Mouse (Mus musculus): Measurements from ENCODE around the gene Paxip1.

DNA sequence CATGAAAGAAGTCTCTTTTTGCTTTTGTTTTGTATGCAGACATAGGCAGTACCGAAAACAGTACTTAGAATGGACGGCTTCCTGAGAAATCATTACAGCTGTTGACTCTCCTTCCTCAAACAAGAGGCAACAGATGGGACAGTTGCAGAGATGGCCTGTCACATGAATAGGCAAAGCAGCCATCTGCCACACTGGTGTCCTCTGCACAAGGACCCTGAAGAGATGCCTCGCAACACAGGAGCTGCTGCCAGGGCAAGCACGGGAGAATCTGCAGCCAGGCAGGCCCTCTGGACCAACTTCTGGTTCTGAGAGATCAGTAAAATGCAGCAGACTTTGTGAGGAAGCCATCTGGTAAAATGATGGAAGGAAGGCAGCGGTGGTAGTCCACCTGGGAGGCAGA is 23.5 kb downstream of the Paxip1 start:
- TF ChIP-seq CTCF (IDR thresholded peaks at IDR 0.05; ENCODE audit: extremely low read depth, insufficient read length, insufficient replicate concordance, low read depth, low read length) = no peak
- TF ChIP-seq POLR2A (IDR thresholded peaks at IDR 0.05; ENCODE audit: low read depth, low read length) = no peak

Data from small intestine, adult 2 months (tissue).